Mouse (Mus musculus) midbrain, embryonic 14.5 days (tissue): Measurements from ENCODE around the gene Arhgap10. TPM values are rescaled to one million over a fixed set of nuclear protein-coding genes. Genes with fewer than 3 reads are reported as not detected.

Source experiments
- ATAC-seq: fragments of 200-750 bp; cut with Nextera tagmentation; 2 replicates; pipeline ENCODE4 v1.8.0; 2017; ENCODE audit warnings: moderate number of reproducible peaks, moderate library complexity; ENCODE audit not compliant: low FRiP score, low TSS enrichment
- DNase-seq: peaks from one replicate; pipeline ENCODE4 v3.0.0-alpha.2; 2015
- H3K27ac ChIP-seq: fragments of 300-500 bp; sonication (generic); replicated peaks from 2 replicates; pipeline ENCODE4 v1.5.1; 2014; ENCODE audit warnings: mild to moderate bottlenecking, low read depth, low read length, moderate library complexity
- H3K27me3 ChIP-seq: fragments of 300-500 bp; sonication (generic); 2 replicates; pipeline ENCODE4 v1.6.1; 2014; ENCODE audit warnings: low read length, control low read depth, mixed read lengths; ENCODE audit not compliant: control insufficient read depth, insufficient read depth
- H3K36me3 ChIP-seq: fragments of 300-500 bp; sonication (generic); 2 replicates; pipeline ENCODE4 v1.6.1; 2014; ENCODE audit warnings: low read length, control low read depth; ENCODE audit not compliant: control insufficient read depth, insufficient read depth
- H3K4me1 ChIP-seq: fragments of 300-500 bp; sonication (generic); 2 replicates; pipeline ENCODE4 v1.6.1; 2014; ENCODE audit warnings: mild to moderate bottlenecking, antibody characterized with exemption, low read length, control low read depth; ENCODE audit not compliant: control insufficient read depth, insufficient read depth
- H3K4me2 ChIP-seq: fragments of 300-500 bp; sonication (generic); 2 replicates; pipeline ENCODE4 v1.6.1; 2014; ENCODE audit warnings: mild to moderate bottlenecking, low read length, moderate library complexity
- H3K4me3 ChIP-seq: fragments of 300-500 bp; sonication (generic); replicated peaks from 2 replicates; pipeline ENCODE4 v1.5.1; 2014; ENCODE audit warnings: low read depth, low read length
- H3K9ac ChIP-seq: fragments of 300-500 bp; sonication (generic); replicated peaks from 2 replicates; pipeline ENCODE4 v1.6.1; 2014; ENCODE audit warnings: mild to moderate bottlenecking, low read length, moderate library complexity
- H3K9me3 ChIP-seq: fragments of 300-500 bp; sonication (generic); 2 replicates; pipeline ENCODE4 v1.6.1; 2016; ENCODE audit warnings: low read length, control low read depth, mixed read lengths; ENCODE audit not compliant: control insufficient read depth
- WGBS: fragments of 180-500 bp; shearing (Covaris S2); extraction: QIAGEN DNeasy Blood & Tissue Kit; methylation state at CpG from one replicate; pipeline ENCODE4 v1.1.7; 2014; 5-methylcytosine and 5-hydroxymethylcytosine counted together
- polyA plus RNA-seq: library from polyadenylated mRNA; unstranded; fragments of >200 nt; fragmentation: Nextera tagmentation; extraction: Ambion mirVana; gene quantifications from 2 replicates; pipeline ENCODE4 v1.2.1, GENCODE M21; 2014

The Arhgap10 gene
- polyA plus RNA-seq, 1 experiment from 2014 or later: 3.0 TPM

- no peaks in the 10 kb centered on the region for H3K9me3 ChIP-seq
- H3K9ac ChIP-seq: no peak overlapping the region
- no peak overlapping the region for H3K4me2 ChIP-seq
- WGBS: 91% methylated on average over 1 of the region's 1 CpGs
- no peaks in the 10 kb centered on the region for H3K27me3 ChIP-seq
- no peak for DNase-seq
- no peak overlapping the region for H3K27ac ChIP-seq
- H3K4me1 ChIP-seq: no peaks in the 10 kb centered on the region
- H3K4me3 ChIP-seq: no peak overlapping the region
- no peaks in the 10 kb centered on the region for H3K36me3 ChIP-seq
- no peak for ATAC-seq
These were observed 20.5 kb upstream of the Arhgap10 start for GRCm38 (mm10) chr8:77538256-77538655.

- Histone ChIP-seq H3K9ac (no peak overlapping the region), H3K27ac (no peak overlapping the region), H3K36me3 (no peaks in the 10 kb centered on the region), H3K4me1 (no peaks in the 10 kb centered on the region), H3K27me3 (no peaks in the 10 kb centered on the region), H3K4me2 (no peak overlapping the region), H3K4me3 (no peak overlapping the region), H3K9me3 (no peaks in the 10 kb centered on the region)
- ATAC-seq: no peak
- 87% methylated on average over 12 of the region's 12 CpGs for WGBS
- no peak for DNase-seq
These were observed 19.1 kb upstream of the Arhgap10 start for GRCm38 (mm10) chr8:77536821-77537220.

- no peak overlapping the region for H3K9ac ChIP-seq
- H3K4me2 ChIP-seq: no peak overlapping the region
- 85% methylated on average over 5 of the region's 5 CpGs for WGBS
- no peaks in the 10 kb centered on the region for H3K9me3 ChIP-seq
- no peaks in the 10 kb centered on the region for H3K4me1 ChIP-seq
- H3K36me3 ChIP-seq: no peaks in the 10 kb centered on the region
- DNase-seq (peak; percentile 71), ATAC-seq (peak; percentile 58; the same call in 1 of the 2 replicates)
- no peaks in the 10 kb centered on the region for H3K27me3 ChIP-seq
- no peak overlapping the region for H3K27ac ChIP-seq
- H3K4me3 ChIP-seq: no peak overlapping the region
These were observed 17.4 kb upstream of the Arhgap10 start for GRCm38 (mm10) chr8:77535026-77535595.

GRCm38 (mm10) chr8:77534358-77534992 is 16.7 kb upstream of the Arhgap10 start:
- peak; percentile 20; the same call in 1 of the 2 replicates for ATAC-seq
- DNase-seq: no peak
- H3K27ac ChIP-seq: no peak overlapping the region
- no peaks in the 10 kb centered on the region for H3K36me3 ChIP-seq
- H3K4me1 ChIP-seq: no peaks in the 10 kb centered on the region
- no peaks in the 10 kb centered on the region for H3K9me3 ChIP-seq
- 66% methylated on average over 8 of the region's 8 CpGs for WGBS
- H3K4me3 ChIP-seq: no peak overlapping the region
- H3K4me2 ChIP-seq: no peak overlapping the region
- no peaks in the 10 kb centered on the region for H3K27me3 ChIP-seq
- H3K9ac ChIP-seq: no peak overlapping the region

GRCm38 (mm10) chr8:77526130-77526529 is 8.4 kb upstream of the Arhgap10 start:
- WGBS: 92% methylated on average over 8 of the region's 8 CpGs
- no peak overlapping the region for H3K4me3 ChIP-seq
- H3K27ac ChIP-seq: no peak overlapping the region
- no peak overlapping the region for H3K4me2 ChIP-seq
- no peak overlapping the region for H3K9ac ChIP-seq
- H3K4me1 ChIP-seq: no peaks in the 10 kb centered on the region
- H3K9me3 ChIP-seq: no peaks in the 10 kb centered on the region
- no peaks in the 10 kb centered on the region for H3K36me3 ChIP-seq
- no peaks in the 10 kb centered on the region for H3K27me3 ChIP-seq
- ATAC-seq (no peak), DNase-seq (no peak)

- no peak overlapping the region for H3K9ac ChIP-seq
- H3K4me1 ChIP-seq: no peaks in the 10 kb centered on the region
- H3K27me3 ChIP-seq: no peaks in the 10 kb centered on the region
- no peak overlapping the region for H3K4me3 ChIP-seq
- WGBS: 91% methylated on average over 2 of the region's 2 CpGs
- H3K36me3 ChIP-seq: no peaks in the 10 kb centered on the region
- H3K4me2 ChIP-seq: no peak overlapping the region
- no peak overlapping the region for H3K27ac ChIP-seq
- no peaks in the 10 kb centered on the region for H3K9me3 ChIP-seq
- DNase-seq (no peak), ATAC-seq (no peak)
These were observed 7.2 kb upstream of the Arhgap10 start for GRCm38 (mm10) chr8:77524906-77525305.

GRCm38 (mm10) chr8:77524018-77524615 is 6.4 kb upstream of the Arhgap10 start:
- WGBS: 86% methylated on average over 14 of the region's 14 CpGs
- no peak overlapping the region for H3K4me2 ChIP-seq
- DNase-seq: no peak
- no peaks in the 10 kb centered on the region for H3K36me3 ChIP-seq
- H3K9me3 ChIP-seq: no peaks in the 10 kb centered on the region
- no peak for ATAC-seq
- no peak overlapping the region for H3K9ac ChIP-seq
- H3K27ac ChIP-seq: no peak overlapping the region
- H3K4me1 ChIP-seq: no peaks in the 10 kb centered on the region
- no peak overlapping the region for H3K4me3 ChIP-seq
- H3K27me3 ChIP-seq: no peaks in the 10 kb centered on the region

GRCm38 (mm10) chr8:77522984-77523383 is 5.2 kb upstream of the Arhgap10 start:
- no peak for ATAC-seq
- 0 out of 2 replicates have a peak, but pooled peaks cover 2% of the 10 kb centered on the region for H3K4me1 ChIP-seq
- H3K9me3 ChIP-seq: no peaks in the 10 kb centered on the region
- H3K4me3 ChIP-seq: no peak overlapping the region
- 87% methylated on average over 8 of the region's 8 CpGs for WGBS
- no peak overlapping the region for H3K4me2 ChIP-seq
- H3K9ac ChIP-seq: no peak overlapping the region
- no peak overlapping the region for H3K27ac ChIP-seq
- no peaks in the 10 kb centered on the region for H3K36me3 ChIP-seq
- no peak for DNase-seq
- H3K27me3 ChIP-seq: no peaks in the 10 kb centered on the region
